Mouse (Mus musculus) layer of hippocampus, adult 2 months (tissue): ENCODE measurements at regions not wholly inside any gene's neighbourhood (a gene's known extent, or its start where the extent isn't known, plus 50 kb on each side); places are given as distances from the start of the nearest gene placed in this dataset.

Source experiments
- DNase-seq, 2 experiments: peaks; one replicate each; pipeline ENCODE4 v3.0.0; 2022; ENCODE audit warnings: low spot score in 2 of 2
- H3K27ac ChIP-seq: fragments of 200-600 bp; 2 replicates; pipeline ENCODE4 v1.8.1; 2022
- H3K4me3 ChIP-seq: fragments of 200-600 bp; 2 replicates; pipeline ENCODE4 v1.8.1; 2022; ENCODE audit warnings: mild to moderate bottlenecking
- CTCF ChIP-seq: fragments of 200-600 bp; conservative IDR thresholded peaks from 2 replicates; pipeline ENCODE4 v1.8.1; 2022; ENCODE audit warnings: antibody characterized with exemption, mild to moderate bottlenecking, moderate library complexity

DNA sequence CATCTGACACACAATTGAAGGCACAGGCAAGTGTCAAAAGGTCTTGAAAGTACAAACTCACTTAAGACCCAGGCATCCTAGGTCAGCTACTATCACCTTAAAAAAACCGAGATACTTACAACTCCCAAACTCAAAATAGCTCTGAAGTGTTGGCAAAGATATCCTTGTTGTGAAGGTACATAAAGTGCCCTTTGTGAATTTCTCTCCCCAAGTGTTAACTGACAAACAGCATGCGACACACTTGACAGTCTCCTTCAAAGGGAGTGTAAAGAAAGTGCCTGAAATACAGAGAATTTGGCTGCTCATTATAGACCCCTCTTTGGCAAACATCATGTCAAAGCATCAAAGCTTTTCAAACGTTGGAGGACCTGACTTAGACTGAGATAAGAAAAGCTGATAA lies 2634.2 kb downstream of the 9330182O14Rik start:
- no peak for DNase-seq
- no peak overlapping the region for H3K27ac ChIP-seq
- H3K4me3 ChIP-seq, result no peak overlapping the region
- no peak for TF ChIP-seq CTCF

DNA sequence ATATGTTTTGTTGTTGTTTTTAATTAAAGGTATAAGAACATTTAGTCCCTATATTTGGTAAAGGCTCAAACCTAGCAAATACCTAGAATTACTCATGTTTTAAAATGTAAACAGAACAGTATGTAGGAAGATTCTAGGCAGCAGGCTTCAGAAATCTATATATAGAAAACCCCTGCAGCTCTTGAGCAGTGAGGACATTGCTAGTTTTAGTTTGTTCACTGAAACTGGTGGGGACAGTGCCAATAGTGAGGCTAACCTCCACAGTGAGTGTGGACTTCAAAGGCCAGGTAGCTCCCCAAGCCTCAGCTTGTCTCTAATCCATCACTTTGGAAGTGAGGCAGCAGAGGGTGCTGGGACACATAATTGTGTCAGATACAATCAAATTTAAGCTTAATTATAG lies 2645.7 kb downstream of the 9330182O14Rik start:
- H3K27ac ChIP-seq, result no peak overlapping the region
- TF ChIP-seq CTCF, result no peak
- H3K4me3 ChIP-seq, result no peak overlapping the region
- no peak for DNase-seq

DNA sequence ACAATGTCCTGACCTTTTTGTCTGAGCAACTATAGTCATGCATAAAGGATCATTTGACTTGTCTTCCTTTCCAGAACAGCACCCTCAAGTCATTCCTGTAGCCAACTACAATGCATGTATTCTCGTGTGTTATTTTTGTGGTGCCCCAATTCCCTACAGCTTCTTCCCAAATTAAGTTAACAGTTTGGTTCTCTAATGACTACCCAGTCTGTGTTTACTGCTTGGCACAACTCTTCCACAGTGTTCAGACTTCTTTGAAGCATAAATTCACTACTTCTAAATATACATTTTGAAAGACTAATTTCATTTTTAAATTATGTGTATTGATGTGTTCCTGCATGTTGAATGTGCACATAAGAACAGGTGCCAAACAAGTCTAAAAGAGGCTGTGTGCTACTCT lies 2667.1 kb downstream of the 9330182O14Rik start:
- no peak for TF ChIP-seq CTCF
- no peak overlapping the region for H3K4me3 ChIP-seq
- no peak overlapping the region for H3K27ac ChIP-seq
- DNase-seq, result no peak

DNA sequence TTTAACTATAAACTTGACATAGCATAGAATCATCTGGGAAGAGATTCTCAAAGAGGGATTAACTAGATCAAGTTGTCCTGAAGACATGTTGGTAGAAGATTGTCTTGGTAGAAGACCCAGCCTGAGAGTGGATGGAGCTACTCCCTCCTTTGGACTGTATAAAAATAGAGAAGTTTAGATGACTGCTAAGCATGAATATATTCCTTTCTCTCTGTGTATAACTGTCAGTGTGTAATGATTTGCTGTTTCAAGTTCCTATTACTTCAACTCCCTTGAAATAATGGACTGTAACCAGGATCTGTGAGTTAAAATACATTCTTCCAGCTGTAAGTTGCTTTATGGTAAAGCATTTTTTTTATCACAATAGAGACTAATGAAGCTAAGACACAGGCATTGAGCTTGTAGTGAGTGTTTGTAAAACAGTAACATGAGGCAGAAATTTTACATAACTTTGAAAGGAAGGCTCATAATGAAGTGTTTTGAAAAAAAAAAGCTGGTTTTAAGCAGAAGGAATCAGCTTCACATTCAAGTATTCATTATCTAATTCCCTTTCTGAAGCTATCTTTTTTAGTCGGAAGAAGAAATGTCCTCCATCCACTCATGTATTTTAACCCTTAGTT lies 2676.8 kb downstream of the 9330182O14Rik start:
- DNase-seq, result no peak
- no peak for TF ChIP-seq CTCF
- H3K27ac ChIP-seq, result no peak overlapping the region
- H3K4me3 ChIP-seq, result no peak overlapping the region

DNA sequence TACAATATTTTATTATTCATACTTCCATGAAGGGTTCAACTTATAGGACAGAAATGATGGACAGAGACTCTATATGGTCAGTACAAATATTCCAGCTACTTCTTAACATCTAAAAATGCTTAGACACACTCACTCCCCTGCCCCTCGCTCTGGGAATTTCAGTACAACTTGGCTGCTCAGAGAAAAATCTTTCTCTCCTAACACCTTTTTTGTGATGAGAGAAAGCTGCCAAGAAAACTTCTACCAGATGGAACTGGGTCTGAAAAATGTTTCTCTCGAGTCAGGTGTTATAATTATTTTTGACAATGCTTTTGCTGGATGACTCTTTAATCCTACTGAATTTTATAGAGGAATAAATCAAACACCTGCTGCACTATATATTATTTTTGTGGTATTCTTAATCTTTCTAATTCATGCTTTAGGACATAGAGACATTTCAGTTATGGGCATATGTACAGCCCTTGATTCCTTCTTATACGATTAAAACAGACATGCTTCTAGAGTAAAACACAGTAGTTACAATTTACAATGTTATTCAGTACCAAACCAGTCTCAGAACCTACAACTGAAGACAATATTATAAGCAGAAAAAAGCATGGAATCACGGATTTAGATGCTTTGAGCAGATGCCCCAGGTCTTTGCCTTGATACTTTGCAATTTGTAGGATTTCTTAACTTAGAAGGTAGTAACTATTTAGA lies 2681.0 kb downstream of the 9330182O14Rik start:
- Histone ChIP-seq H3K4me3 (no peak overlapping the region), H3K27ac (no peak overlapping the region)
- DNase-seq, result no peak
- no peak for TF ChIP-seq CTCF

DNA sequence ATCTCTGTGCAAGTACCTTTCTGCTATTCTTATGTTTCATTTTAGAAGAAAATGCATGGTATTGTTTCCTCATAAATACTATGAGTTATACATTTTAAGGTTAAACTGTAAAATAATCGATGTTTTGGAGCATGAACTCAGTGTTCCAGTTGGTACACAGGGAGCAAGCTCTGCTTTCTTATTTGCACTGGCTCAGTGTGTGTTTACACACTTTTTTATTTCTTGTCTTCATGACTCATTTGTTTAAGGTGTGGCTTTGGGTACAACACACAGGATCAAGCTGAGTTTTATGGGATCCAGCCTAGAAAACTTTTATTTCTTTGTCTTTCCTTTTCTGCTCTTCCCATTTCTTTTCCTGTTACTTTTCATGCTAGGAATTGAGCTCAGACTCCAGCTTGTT lies 2704.7 kb downstream of the 9330182O14Rik start:
- no peak for DNase-seq
- Histone ChIP-seq H3K4me3 (no peak overlapping the region), H3K27ac (no peak overlapping the region)
- TF ChIP-seq CTCF, result no peak

DNA sequence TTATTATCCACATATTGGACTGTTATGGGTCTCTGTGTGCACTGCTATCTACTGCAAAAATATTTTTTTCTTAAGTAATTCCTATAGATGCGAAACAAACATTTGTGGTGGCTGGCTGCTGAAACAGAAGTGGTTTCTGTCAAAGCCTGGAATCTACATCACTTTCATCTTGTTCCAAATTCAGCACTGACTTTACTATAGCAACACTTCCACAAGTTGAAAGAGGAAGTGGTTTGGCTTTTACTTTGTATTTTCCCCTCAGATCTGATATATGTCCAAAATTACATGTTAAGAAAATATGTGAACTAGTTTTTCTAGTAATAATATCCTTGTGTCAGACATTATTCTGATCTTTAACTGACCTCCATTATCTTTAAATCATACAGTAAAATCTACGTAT lies 2715.8 kb downstream of the 9330182O14Rik start:
- no peak for DNase-seq
- no peak for TF ChIP-seq CTCF
- H3K27ac ChIP-seq, result no peak overlapping the region
- H3K4me3 ChIP-seq, result no peak overlapping the region

DNA sequence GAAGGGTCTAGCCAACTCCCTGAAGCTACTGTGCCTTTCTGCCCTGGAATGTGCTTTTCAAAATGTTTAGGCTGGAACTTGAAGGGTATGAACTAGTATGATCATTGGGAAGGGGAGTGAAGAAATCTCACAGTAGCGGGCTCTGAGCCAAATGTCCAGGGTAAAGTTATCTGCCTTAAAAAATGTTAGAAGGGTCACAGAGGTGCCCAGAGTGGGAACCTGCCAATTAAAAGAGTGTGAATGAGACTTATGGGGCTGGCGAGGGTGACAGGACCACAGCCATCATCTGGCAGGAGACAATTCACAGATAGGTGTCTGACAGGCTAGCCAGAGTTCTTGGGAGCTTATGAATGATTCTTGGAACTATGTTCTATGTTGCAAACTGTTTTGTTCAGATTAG lies 2738.3 kb downstream of the 9330182O14Rik start:
- TF ChIP-seq CTCF, result no peak
- no peak for DNase-seq
- Histone ChIP-seq H3K4me3 (no peak overlapping the region), H3K27ac (no peak overlapping the region)

DNA sequence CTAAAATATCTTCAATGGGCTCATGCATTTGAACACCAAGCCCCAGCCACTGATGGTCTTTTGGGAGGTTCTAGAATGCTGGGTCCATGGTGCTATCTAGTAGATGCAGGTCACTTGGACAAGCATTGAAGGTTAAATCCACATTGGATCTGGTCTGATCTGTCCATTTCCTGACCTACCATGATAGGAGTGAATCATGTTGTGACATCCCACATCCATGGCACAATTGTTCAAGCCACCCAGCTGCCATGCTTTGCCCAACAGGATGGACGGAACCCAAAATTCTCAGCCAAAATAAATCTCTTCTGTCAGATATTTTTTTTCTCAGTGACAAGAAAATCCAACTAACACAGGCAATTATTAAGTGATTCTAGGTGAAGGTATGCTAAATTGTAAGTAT lies 2760.4 kb downstream of the 9330182O14Rik start:
- H3K4me3 ChIP-seq, result no peak overlapping the region
- no peak for DNase-seq
- TF ChIP-seq CTCF, result no peak
- H3K27ac ChIP-seq, result no peak overlapping the region

DNA sequence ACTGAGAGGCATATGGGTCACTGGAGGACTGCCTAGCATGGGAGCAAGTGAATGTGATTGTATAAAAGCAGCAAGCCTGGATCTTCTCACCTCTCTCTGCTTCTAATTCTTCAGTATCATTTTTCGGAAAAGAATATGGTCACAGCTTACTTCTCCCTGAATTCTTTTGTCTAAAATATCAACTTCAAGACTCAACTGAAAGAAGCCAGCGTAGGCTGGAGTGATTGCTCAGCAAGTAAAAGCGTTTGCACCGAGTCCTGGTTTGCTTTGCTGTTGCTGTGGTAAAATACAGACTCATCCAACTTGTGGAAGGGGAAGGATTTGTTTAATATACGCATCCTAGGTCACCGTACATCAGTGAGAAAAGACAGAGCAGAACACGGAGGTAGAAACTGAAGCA lies 2765.9 kb downstream of the 9330182O14Rik start:
- Histone ChIP-seq H3K4me3 (no peak overlapping the region), H3K27ac (no peak overlapping the region)
- TF ChIP-seq CTCF, result no peak
- DNase-seq, result no peak

DNA sequence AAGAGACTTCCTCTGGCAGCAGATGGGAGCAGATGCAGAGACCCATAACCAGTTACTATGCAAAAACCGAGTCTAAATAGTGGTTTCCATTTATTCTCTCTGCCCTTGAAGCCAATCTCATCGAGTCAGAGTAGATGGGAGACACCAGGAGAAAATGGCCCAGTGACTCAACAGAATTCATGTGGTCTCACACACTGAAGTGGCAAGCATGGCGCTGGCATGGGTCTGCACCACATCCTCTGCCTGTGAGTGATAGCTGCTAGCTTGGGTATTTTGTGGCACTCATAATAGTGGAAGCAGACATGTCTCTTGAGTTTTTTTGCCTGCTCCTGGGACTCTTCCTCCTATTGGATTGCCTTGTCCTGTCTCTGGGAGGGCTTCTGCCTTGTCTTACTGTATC lies 2767.6 kb downstream of the 9330182O14Rik start:
- no peak for TF ChIP-seq CTCF
- Histone ChIP-seq H3K4me3 (no peak overlapping the region), H3K27ac (no peak overlapping the region)
- DNase-seq, result no peak

DNA sequence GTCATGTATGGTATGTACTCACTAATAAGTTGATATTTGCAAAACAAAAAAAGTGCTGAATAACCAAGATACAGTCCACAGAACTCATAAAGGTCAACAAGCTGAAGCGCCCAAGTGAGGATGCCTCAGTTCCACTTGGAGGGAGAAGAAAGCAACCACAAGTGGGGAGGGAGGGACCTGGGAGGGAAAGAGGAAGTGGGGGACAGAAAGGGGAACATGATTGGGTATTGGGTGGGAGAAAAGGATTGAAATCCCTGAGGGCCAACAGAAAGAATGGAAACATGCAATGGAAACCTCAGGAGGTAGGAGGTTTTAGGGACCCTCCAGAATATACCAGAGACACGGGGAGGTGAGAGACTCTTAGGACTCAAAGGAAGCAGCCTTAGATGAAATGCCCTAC lies 2777.2 kb downstream of the 9330182O14Rik start:
- no peak for DNase-seq
- Histone ChIP-seq H3K4me3 (no peak overlapping the region), H3K27ac (no peak overlapping the region)
- TF ChIP-seq CTCF, result no peak

DNA sequence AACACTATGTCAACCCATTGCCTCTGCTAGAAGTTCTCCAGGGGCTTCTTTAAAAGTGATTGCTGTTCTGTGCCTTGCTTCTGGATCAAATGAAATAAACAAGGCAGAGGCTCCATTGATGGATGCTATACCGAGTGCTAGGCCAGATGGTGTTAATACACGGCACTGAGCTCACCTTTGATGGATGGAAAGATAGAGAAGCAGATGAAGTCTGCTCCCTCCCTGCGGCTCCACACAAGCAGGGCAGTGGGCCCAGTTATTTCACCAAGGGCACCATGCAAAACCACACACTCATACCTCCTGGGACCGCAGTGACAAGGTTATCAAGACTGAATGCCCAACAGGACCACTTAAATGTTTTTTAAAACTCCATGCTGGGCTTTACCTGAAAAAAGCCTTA lies 2778.7 kb downstream of the 9330182O14Rik start:
- no peak for TF ChIP-seq CTCF
- no peak for DNase-seq
- no peak overlapping the region for H3K27ac ChIP-seq
- no peak overlapping the region for H3K4me3 ChIP-seq

DNA sequence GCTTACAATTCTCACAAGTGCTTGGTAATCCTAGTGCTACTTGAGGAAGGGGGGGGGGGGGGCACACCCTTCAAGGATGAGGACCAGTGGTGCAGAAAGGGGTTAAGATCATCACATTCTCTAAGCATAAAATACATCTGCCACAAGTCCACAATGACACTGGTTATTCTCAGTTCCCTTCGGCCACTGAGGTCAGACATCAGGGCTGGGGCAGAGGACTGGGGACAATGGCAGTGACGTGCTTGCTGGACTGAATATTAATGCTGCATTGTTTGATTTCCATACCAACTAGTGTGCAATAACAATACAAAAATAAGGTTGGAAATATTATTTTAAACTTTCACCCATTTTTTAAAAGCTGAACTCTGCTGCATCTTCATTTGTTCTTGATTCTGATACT lies 2779.1 kb downstream of the 9330182O14Rik start:
- H3K4me3 ChIP-seq, result no peak overlapping the region
- TF ChIP-seq CTCF, result no peak
- no peak for DNase-seq
- H3K27ac ChIP-seq, result peak overlapping the region; percentile 28; the same call in 1 of the 2 replicates

DNA sequence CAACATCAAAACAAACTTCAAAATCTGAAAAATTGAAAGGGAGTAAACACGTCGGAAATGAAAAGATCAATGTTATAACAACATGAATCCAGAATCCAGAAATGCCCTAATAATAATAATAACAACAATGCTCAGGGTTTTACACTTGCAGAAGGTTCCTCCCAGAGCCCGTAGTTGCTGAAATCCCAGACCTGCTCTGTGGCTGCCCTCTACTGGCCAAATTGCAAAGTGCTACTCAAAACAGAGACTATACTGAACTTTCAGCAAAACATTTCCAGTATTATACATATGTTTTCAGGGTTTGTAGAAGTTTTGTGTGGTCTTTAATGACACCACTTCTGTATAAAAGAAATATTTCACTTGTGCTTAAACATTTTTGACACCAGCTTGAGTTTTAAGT lies 2779.9 kb downstream of the 9330182O14Rik start:
- no peak overlapping the region for H3K4me3 ChIP-seq
- TF ChIP-seq CTCF, result peak; percentile 95
- H3K27ac ChIP-seq, result no peak overlapping the region
- peak; percentile 56 to 80 for DNase-seq
